ENCODE assay signal across 8 mouse cellular contexts in genomic region chr3:131564430-131565256, GRCm38 (mm10). TPM values are rescaled to one million over a fixed set of nuclear protein-coding genes. Genes with fewer than 3 reads are reported as not detected.
DNase-seq lines count a peak whose midpoint lies in the region; ATAC-seq lines count a peak whose summit lies in the region.

TSS of gene Papss1 (plus strand) at chr3:131564768.

- peak within 1 kb of the TSS; percentile 87 to 89 for H3K27ac ChIP-seq in heart, embryonic 14.5 days (replicated peaks in 1 of 2; ENCODE audit: control insufficient read depth in 1 of 2, insufficient read depth in 1 of 2, low read depth in 2 of 2, low read length in 2 of 2)
- H3K27ac ChIP-seq in liver, embryonic 13.5 days: peak within 1 kb of the TSS; percentile 55
- H3K27ac ChIP-seq in stomach, embryonic 16.5 days (ENCODE audit: low read length): peak within 1 kb of the TSS; percentile 93

- peak; percentile 97 for DNase-seq in c-Kit-negative CD71-positive TER-119-positive erythroid progenitor cells, embryonic 14.5 days (ENCODE audit: low read depth, low spot score)
- peak; percentile 100 for DNase-seq in fibroblast of lung, adult 2 months (ENCODE audit: low read depth)
- DNase-seq in kidney, postnatal 14 days: peak; percentile 100
- DNase-seq in liver, embryonic 13.5 days: peak; percentile 100
- peak; percentile 99 for DNase-seq in neural tube, embryonic 10.5 days (ENCODE audit: extremely low spot score, low spot score)

- no peaks in the 10 kb centered on the region for H3K36me3 ChIP-seq in heart, embryonic 14.5 days (ENCODE audit: control insufficient read depth, insufficient read depth, low read length)
- H3K36me3 ChIP-seq in liver, embryonic 13.5 days: no peaks in the 10 kb centered on the region
- H3K36me3 ChIP-seq in stomach, embryonic 16.5 days (ENCODE audit: control insufficient read depth, insufficient read depth, low read length): 0 out of 2 replicates have a peak, but pooled peaks cover 3% of the 10 kb centered on the region

- peak; percentile 96 for ATAC-seq in CD4-positive, CD25-positive, alpha-beta regulatory T cell, adult 4 months
- ATAC-seq in heart, embryonic 14.5 days (ENCODE audit: insufficient number of reproducible peaks, insufficient read depth, low FRiP score, low read depth): peak; percentile 99
- ATAC-seq in liver, embryonic 13.5 days (ENCODE audit: low read depth): peak; percentile 98
- ATAC-seq in stomach, embryonic 16.5 days (ENCODE audit: insufficient read depth, low FRiP score): peak; percentile 99

- WGBS in heart, embryonic 14.5 days: under 1% methylated on average over 73 of the region's 73 CpGs
- WGBS in liver, embryonic 13.5 days (ENCODE audit: insufficient replicate concordance): under 1% methylated on average over 73 of the region's 73 CpGs
- WGBS in stomach, embryonic 16.5 days: under 1% methylated on average over 68 of the region's 73 CpGs

- H3K4me1 ChIP-seq in heart, embryonic 14.5 days (ENCODE audit: control insufficient read depth in 2 of 2, insufficient read depth in 2 of 2, low read length in 2 of 2): peaks cover 10 to 18% of the 10 kb centered on the region in 2 experiments
- peaks cover 27% of the 10 kb centered on the region for H3K4me1 ChIP-seq in liver, embryonic 13.5 days (replicated peaks)
- H3K4me1 ChIP-seq in stomach, embryonic 16.5 days (ENCODE audit: control insufficient read depth, insufficient read depth, low read length): peaks cover 20% of the 10 kb centered on the region

- H3K9ac ChIP-seq in heart, embryonic 14.5 days (ENCODE audit: low read length): peak within 1 kb of the TSS; percentile 84
- peak within 1 kb of the TSS; percentile 80 for H3K9ac ChIP-seq in liver, embryonic 13.5 days
- peak within 1 kb of the TSS; percentile 92 for H3K9ac ChIP-seq in stomach, embryonic 16.5 days (ENCODE audit: low read length)

- H3K27me3 ChIP-seq in heart, embryonic 14.5 days (ENCODE audit: control insufficient read depth, insufficient read depth, low read length): no peaks in the 10 kb centered on the region
- no peaks in the 10 kb centered on the region for H3K27me3 ChIP-seq in liver, embryonic 13.5 days
- H3K27me3 ChIP-seq in stomach, embryonic 16.5 days (ENCODE audit: control insufficient read depth, insufficient read depth, low read length): no peaks in the 10 kb centered on the region

- no peaks in the 10 kb centered on the region for H3K9me3 ChIP-seq in heart, embryonic 14.5 days (ENCODE audit: control insufficient read depth, low read length)
- no peaks in the 10 kb centered on the region for H3K9me3 ChIP-seq in liver, embryonic 13.5 days (replicated peaks)
- H3K9me3 ChIP-seq in stomach, embryonic 16.5 days (replicated peaks; ENCODE audit: control insufficient read depth, low read length): no peaks in the 10 kb centered on the region

- H3K4me3 ChIP-seq in heart, embryonic 14.5 days (ENCODE audit: control insufficient read depth in 1 of 2, insufficient read depth in 1 of 2, low read depth in 1 of 2, low read length in 2 of 2): peak within 1 kb of the TSS; percentile 68 to 90
- peak within 1 kb of the TSS; percentile 76 for H3K4me3 ChIP-seq in liver, embryonic 13.5 days (replicated peaks)
- H3K4me3 ChIP-seq in stomach, embryonic 16.5 days (replicated peaks; ENCODE audit: low read length): peak within 1 kb of the TSS; percentile 97

- peak within 1 kb of the TSS; percentile 74 for H3K4me2 ChIP-seq in heart, embryonic 14.5 days (ENCODE audit: low read length)
- peak within 1 kb of the TSS; percentile 89 for H3K4me2 ChIP-seq in liver, embryonic 13.5 days
- H3K4me2 ChIP-seq in stomach, embryonic 16.5 days (ENCODE audit: low read depth, low read length): peak within 1 kb of the TSS; percentile 78

RNA-seq across cellular contexts. Expression of gene Papss1, which starts in this region (rescaled TPM):
- polyA plus RNA-seq in CD4-positive, CD25-positive, alpha-beta regulatory T cell, adult 4 months (2017; shearing (Covaris generic)): 10 to 100 TPM; 22.1 to 27.0 TPM
- 38.2 and 41.9 TPM in 2 replicates for polyA plus RNA-seq in heart, embryonic 14.5 days (2014; fragmentation: Nextera tagmentation; extraction: Ambion mirVana)
- polyA plus RNA-seq in liver, embryonic 13.5 days (2015; fragmentation: Nextera tagmentation; extraction: Ambion mirVana): 10.1 and 12.2 TPM in 2 replicates
- polyA plus RNA-seq in stomach, embryonic 16.5 days (2015; fragmentation: Nextera tagmentation; extraction: Ambion mirVana): 103 and 109 TPM in 2 replicates

Comparison
In these comparisons a context has a peak if more than half of its experiments do, and no peak if none do; other contexts are left out.
1. Peak in every context shown above with its lines: DNase-seq, ATAC-seq, H3K4me3 ChIP-seq and H3K27ac ChIP-seq.